Mouse (Mus musculus) layer of hippocampus, adult 2 months (tissue): ENCODE data around the gene Lats1. TPM values are rescaled to one million over a fixed set of nuclear protein-coding genes. Genes with fewer than 3 reads are reported as not detected.

Experiments
- DNase-seq, 2 experiments: peaks; one replicate each; pipeline ENCODE4 v3.0.0; 2022; ENCODE audit warnings: low spot score in 2 of 2
- H3K27ac ChIP-seq: fragments of 200-600 bp; 2 replicates; pipeline ENCODE4 v1.8.1; 2022
- H3K4me3 ChIP-seq: fragments of 200-600 bp; 2 replicates; pipeline ENCODE4 v1.8.1; 2022; ENCODE audit warnings: mild to moderate bottlenecking
- CTCF ChIP-seq: fragments of 200-600 bp; conservative IDR thresholded peaks from 2 replicates; pipeline ENCODE4 v1.8.1; 2022; ENCODE audit warnings: antibody characterized with exemption, mild to moderate bottlenecking, moderate library complexity
- long read RNA-seq, 2 experiments: library from polyadenylated mRNA; stranded (forward); transcript quantifications; one replicate each; pipeline ENCODE4 v2.0.0; 2021; ENCODE audit warnings: borderline mapping rate in 2 of 2
- total RNA-seq, 2 experiments: library from RNA; stranded (reverse); gene quantifications; 2 replicates each; pipeline ENCODE4 v1.2.3; 2021

The Lats1 gene
- 10 to 100 TPM; 32.6 to 35.8 TPM for total RNA-seq
- long read RNA-seq, experiment 1, full-length matches to known transcripts: 4 of 11 reads
- long read RNA-seq, experiment 1, partial matches to known transcripts: 4 of 11 reads
- long read RNA-seq, experiment 1, other reads (novel, unspliced or antisense): 3 of 11 reads
- long read RNA-seq, experiment 2, full-length matches to known transcripts: 6 of 14 reads
- long read RNA-seq, experiment 2, partial matches to known transcripts: 6 of 14 reads
- long read RNA-seq, experiment 2, other reads (novel, unspliced or antisense): 2 of 14 reads

- DNase-seq: peak; percentile 80 to 90
- Histone ChIP-seq H3K27ac (peak within 1 kb of the TSS; percentile 99), H3K4me3 (peak within 1 kb of the TSS; percentile 61)
- no peak for TF ChIP-seq CTCF
Measured at GRCm38 (mm10) chr10:7680731-7681301, at the start of gene Lats1, which contains the start of gene Pcmt1. Gene Lats1 (plus strand): TSS chr10:7681214. Gene Pcmt1 (minus strand): TSS chr10:7681136.

- H3K27ac ChIP-seq: no peak overlapping the region
- no peak overlapping the region for H3K4me3 ChIP-seq
- TF ChIP-seq CTCF: no peak
- no peak for DNase-seq
Measured at GRCm38 (mm10) chr10:7640366-7640765, 40.6 kb upstream of the Lats1 start.

GRCm38 (mm10) chr10:7645911-7646310 is 35.1 kb upstream of the Lats1 start:
- Histone ChIP-seq H3K4me3 (no peak overlapping the region), H3K27ac (no peak overlapping the region)
- no peak for TF ChIP-seq CTCF
- DNase-seq: no peak

GRCm38 (mm10) chr10:7649059-7649458 is 32.0 kb upstream of the Lats1 start:
- H3K27ac ChIP-seq: no peak overlapping the region
- H3K4me3 ChIP-seq: no peak overlapping the region
- DNase-seq: no peak
- no peak for TF ChIP-seq CTCF

GRCm38 (mm10) chr10:7651057-7651456 is 30.0 kb upstream of the Lats1 start:
- no peak for DNase-seq
- no peak for TF ChIP-seq CTCF
- no peak overlapping the region for H3K4me3 ChIP-seq
- no peak overlapping the region for H3K27ac ChIP-seq

GRCm38 (mm10) chr10:7662471-7663141 is 18.4 kb upstream of the Lats1 start:
- Histone ChIP-seq H3K27ac (peak overlapping the region; percentile 99), H3K4me3 (peak overlapping the region; percentile 72)
- DNase-seq: peak; percentile 22 to 23
- 0 out of 2 replicates have a peak, but pooled peaks have one; percentile 3 for TF ChIP-seq CTCF

- Histone ChIP-seq H3K27ac (peak overlapping the region; percentile 99), H3K4me3 (peak overlapping the region; percentile 72)
- no peak for TF ChIP-seq CTCF
- DNase-seq: peak; percentile 88 to 91
Measured at GRCm38 (mm10) chr10:7663159-7664026, 17.6 kb upstream of the Lats1 start.

- Histone ChIP-seq H3K4me3 (peak overlapping the region; percentile 72), H3K27ac (peak overlapping the region; percentile 99)
- DNase-seq: no peak
- TF ChIP-seq CTCF: no peak
Measured at GRCm38 (mm10) chr10:7664027-7664526, 16.9 kb upstream of the Lats1 start.

GRCm38 (mm10) chr10:7664889-7665288 is 16.1 kb upstream of the Lats1 start:
- Histone ChIP-seq H3K27ac (no peak overlapping the region), H3K4me3 (no peak overlapping the region)
- DNase-seq: no peak
- no peak for TF ChIP-seq CTCF

- DNase-seq: peak; percentile 81 to 87
- TF ChIP-seq CTCF: no peak
- Histone ChIP-seq H3K27ac (peak within 1 kb of the TSS; percentile 61; the same call in 1 of the 2 replicates), H3K4me3 (peak within 1 kb of the TSS; percentile 62)
Measured at GRCm38 (mm10) chr10:7667342-7667802, 13.6 kb upstream of the Lats1 start, which contains the start of gene Nup43. Gene Nup43 (plus strand): TSS chr10:7667503.

GRCm38 (mm10) chr10:7673673-7674072 is 7.3 kb upstream of the Lats1 start:
- Histone ChIP-seq H3K27ac (no peak overlapping the region), H3K4me3 (no peak overlapping the region)
- DNase-seq: no peak
- peak; percentile 73 for TF ChIP-seq CTCF

- H3K4me3 ChIP-seq: peak overlapping the region; percentile 61
- peak; percentile 23 to 59 for DNase-seq
- peak; percentile 70 for TF ChIP-seq CTCF
- H3K27ac ChIP-seq: peak overlapping the region; percentile 99
Measured at GRCm38 (mm10) chr10:7681343-7682025, 470 bp downstream of the Lats1 start.
